Mouse (Mus musculus) embryonic fibroblast, embryonic 13.5 days (primary cell): ENCODE data around the gene Fhit.

Experiments
- CTCF ChIP-seq: IDR thresholded peaks from 2 replicates; pipeline ENCODE4 v1.5.1; 2011; ENCODE audit warnings: mild to moderate bottlenecking, control low read depth, low read length, moderate library complexity, borderline replicate concordance; ENCODE audit not compliant: insufficient read depth
- POLR2A ChIP-seq: IDR thresholded peaks from 2 replicates; pipeline ENCODE4 v1.6.1; 2011; ENCODE audit warnings: low read depth, mild to moderate bottlenecking, control low read depth, low read length, moderate library complexity

DNA sequence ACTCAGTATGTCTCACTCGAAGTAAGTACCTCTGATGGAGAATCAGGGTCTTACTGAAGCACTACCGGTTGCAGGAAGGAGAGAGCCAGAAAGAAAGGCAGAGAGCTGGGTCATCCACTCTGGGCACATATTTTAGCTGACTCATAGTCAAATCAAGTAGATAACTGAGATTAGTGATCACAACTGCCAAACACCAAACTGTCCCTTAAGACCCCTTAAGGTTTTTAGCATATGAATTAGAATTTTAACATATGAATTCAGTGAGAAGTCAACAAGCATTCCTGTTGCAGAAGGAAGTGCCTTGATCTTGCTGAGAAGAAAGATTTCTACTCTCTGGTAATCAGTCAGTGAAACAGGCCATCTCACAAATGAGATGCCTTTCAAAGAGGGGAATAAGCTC lies 253.8 kb downstream of the Fhit start:
- TF ChIP-seq CTCF (no peak), POLR2A (no peak)
